Mouse (Mus musculus): ENCODE results near the gene Spata3. TPM values are rescaled to one million over a fixed set of nuclear protein-coding genes. Genes with fewer than 3 reads are reported as not detected.
A peak's percentile ranks its signal among the peaks of the same experiment; 100 is the strongest.

The Spata3 gene
- polyA plus RNA-seq, 1 experiment from 2014 or later: not detected

- Histone ChIP-seq H3K27me3 (ENCODE audit: insufficient read depth, low read length) (no peaks in the 10 kb centered on the region), H3K4me2 (peak overlapping the region; percentile 64), H3K27ac (ENCODE audit: low read depth) (no peak overlapping the region), H3K9ac (peak overlapping the region; percentile 36), H3K4me3 (ENCODE audit: low read depth, low read length) (peak overlapping the region; percentile 30), H3K9me3 (ENCODE audit: low read depth, low read length) (no peaks in the 10 kb centered on the region), H3K4me1 (ENCODE audit: insufficient read depth) (no peaks in the 10 kb centered on the region), H3K36me3 (ENCODE audit: insufficient read depth) (no peaks in the 10 kb centered on the region)
- peak; percentile 89 for TF ChIP-seq CTCF (IDR thresholded peaks at IDR 0.05; ENCODE audit: low read depth)
- peak; percentile 97 for DNase-seq
- peak; percentile 85 for ATAC-seq (ENCODE audit: insufficient read depth)
- 10% methylated on average over 21 of the region's 21 CpGs for WGBS
These were observed 42.5 kb downstream of the Spata3 start for GRCm38 (mm10) chr1:86058856-86059769.

- no peak for TF ChIP-seq CTCF (IDR thresholded peaks at IDR 0.05; ENCODE audit: low read depth)
- Histone ChIP-seq H3K4me1 (ENCODE audit: insufficient read depth) (0 out of 2 replicates have a peak, but pooled peaks cover 6% of the 10 kb centered on the region), H3K4me2 (no peak overlapping the region), H3K27me3 (ENCODE audit: insufficient read depth, low read length) (no peaks in the 10 kb centered on the region), H3K9ac (no peak overlapping the region), H3K9me3 (ENCODE audit: low read depth, low read length) (no peaks in the 10 kb centered on the region), H3K27ac (ENCODE audit: low read depth) (no peak overlapping the region), H3K4me3 (ENCODE audit: low read depth, low read length) (no peak overlapping the region), H3K36me3 (ENCODE audit: insufficient read depth) (no peaks in the 10 kb centered on the region)
- no peak for DNase-seq
- 86% methylated on average over 6 of the region's 6 CpGs for WGBS
- ATAC-seq (ENCODE audit: insufficient read depth): no peak
These were observed 45.9 kb downstream of the Spata3 start for GRCm38 (mm10) chr1:86062523-86062922.

- H3K4me2 ChIP-seq: peak within 1 kb of the TSS; percentile 89
- ATAC-seq (ENCODE audit: insufficient read depth) (peak; percentile 96), DNase-seq (peak; percentile 96)
- H3K9me3 ChIP-seq (ENCODE audit: low read depth, low read length): no peaks in the 10 kb centered on the region
- no peaks in the 10 kb centered on the region for H3K36me3 ChIP-seq (ENCODE audit: insufficient read depth)
- WGBS: under 1% methylated on average over 47 of the region's 47 CpGs
- peak within 1 kb of the TSS; percentile 67 for H3K27ac ChIP-seq (ENCODE audit: low read depth)
- peak within 1 kb of the TSS; percentile 99 for H3K4me3 ChIP-seq (ENCODE audit: low read depth, low read length)
- H3K27me3 ChIP-seq (ENCODE audit: insufficient read depth, low read length): no peaks in the 10 kb centered on the region
- peak; percentile 87 for TF ChIP-seq CTCF (IDR thresholded peaks at IDR 0.05; ENCODE audit: low read depth)
- 0 out of 2 replicates have a peak, but pooled peaks cover 6% of the 10 kb centered on the region for H3K4me1 ChIP-seq (ENCODE audit: insufficient read depth)
- H3K9ac ChIP-seq: peak within 1 kb of the TSS; percentile 98
These were observed 47.8 kb downstream of the Spata3 start, which contains the start of gene Psmd1 for GRCm38 (mm10) chr1:86064271-86064991. TSS of gene Psmd1 (plus strand) at chr1:86064387.

DNA sequence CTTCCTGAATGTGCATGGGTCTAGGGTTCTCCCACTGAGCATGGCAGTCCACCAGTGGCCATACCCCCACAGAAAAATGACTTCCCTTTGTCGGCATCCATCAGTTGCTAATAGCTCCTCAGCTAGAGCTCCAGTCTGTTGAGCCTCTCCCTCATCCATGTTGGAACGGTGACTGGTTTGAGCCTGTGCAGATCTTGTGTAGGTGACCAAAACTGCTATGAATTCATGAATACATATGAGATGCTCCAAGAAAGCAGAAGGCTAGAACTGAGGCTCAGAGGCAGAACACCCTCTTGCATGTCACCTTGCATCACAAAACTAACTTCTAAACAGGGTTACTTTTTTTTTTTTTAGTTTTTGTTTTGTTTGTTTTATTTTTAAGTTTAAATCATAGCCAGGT lies 59.9 kb downstream of the Spata3 start:
- Histone ChIP-seq H3K9me3 (ENCODE audit: low read depth, low read length) (no peaks in the 10 kb centered on the region), H3K4me3 (ENCODE audit: low read depth, low read length) (no peak overlapping the region), H3K4me2 (no peak overlapping the region), H3K36me3 (ENCODE audit: insufficient read depth) (peaks cover 71% of the 10 kb centered on the region), H3K4me1 (ENCODE audit: insufficient read depth) (no peaks in the 10 kb centered on the region), H3K9ac (no peak overlapping the region), H3K27ac (ENCODE audit: low read depth) (no peak overlapping the region), H3K27me3 (ENCODE audit: insufficient read depth, low read length) (no peaks in the 10 kb centered on the region)
- no peak for TF ChIP-seq CTCF (IDR thresholded peaks at IDR 0.05; ENCODE audit: low read depth)
- ATAC-seq (ENCODE audit: insufficient read depth): no peak
- 97% methylated on average over 2 of the region's 2 CpGs for WGBS
- DNase-seq: no peak

Other genes with a start within 250 kb of the Spata3 start
- gene A630001G21Rik, start 238.2 kb upstream of the Spata3 start, polyA plus RNA-seq (2014; fragmentation: Nextera tagmentation; extraction: Ambion mirVana): 1.4 and 1.8 TPM in 2 replicates
- gene Cab39, start 223.4 kb upstream of the Spata3 start, polyA plus RNA-seq (2014; fragmentation: Nextera tagmentation; extraction: Ambion mirVana): 47.0 and 49.3 TPM in 2 replicates
- gene Itm2c, start 122.5 kb upstream of the Spata3 start, polyA plus RNA-seq (2014; fragmentation: Nextera tagmentation; extraction: Ambion mirVana): 99.5 and 107 TPM in 2 replicates
- gene 4933407L21Rik, start 88.3 kb upstream of the Spata3 start, polyA plus RNA-seq (2014; fragmentation: Nextera tagmentation; extraction: Ambion mirVana): not detected in 2 replicates
- not detected in 2 replicates for gene Gpr55, start 55.8 kb upstream of the Spata3 start, polyA plus RNA-seq (2014; fragmentation: Nextera tagmentation; extraction: Ambion mirVana)
- gene 2810459M11Rik, start 29.0 kb downstream of the Spata3 start, polyA plus RNA-seq (2014; fragmentation: Nextera tagmentation; extraction: Ambion mirVana): 1.3 and 2.0 TPM in 2 replicates
- 196 and 200 TPM in 2 replicates for gene Psmd1, start 47.6 kb downstream of the Spata3 start, polyA plus RNA-seq (2014; fragmentation: Nextera tagmentation; extraction: Ambion mirVana)
- 0.31 and 0.63 TPM in 2 replicates for gene Htr2b, start 95.2 kb downstream of the Spata3 start, polyA plus RNA-seq (2014; fragmentation: Nextera tagmentation; extraction: Ambion mirVana)
- not detected in 2 replicates for gene Gm21972, start 116.8 kb downstream of the Spata3 start, polyA plus RNA-seq (2014; fragmentation: Nextera tagmentation; extraction: Ambion mirVana)
- 22.3 and 28.2 TPM in 2 replicates for gene Armc9, start 138.0 kb downstream of the Spata3 start, polyA plus RNA-seq (2014; fragmentation: Nextera tagmentation; extraction: Ambion mirVana)

All from lung, embryonic 14.5 days (tissue).